Mouse (Mus musculus) skeletal muscle tissue, adult 2 months (tissue): ENCODE measurements around the gene Zhx3.

Experiments used
- DNase-seq: peaks from one replicate; pipeline ENCODE4 v3.0.0-alpha.2; 2012; ENCODE audit warnings: low read depth, low spot score

Zhx3 gene

GRCm38 (mm10) chr2:160760433-160761184 lies 112.2 kb downstream of the Zhx3 start:
- no peak for DNase-seq

DNA sequence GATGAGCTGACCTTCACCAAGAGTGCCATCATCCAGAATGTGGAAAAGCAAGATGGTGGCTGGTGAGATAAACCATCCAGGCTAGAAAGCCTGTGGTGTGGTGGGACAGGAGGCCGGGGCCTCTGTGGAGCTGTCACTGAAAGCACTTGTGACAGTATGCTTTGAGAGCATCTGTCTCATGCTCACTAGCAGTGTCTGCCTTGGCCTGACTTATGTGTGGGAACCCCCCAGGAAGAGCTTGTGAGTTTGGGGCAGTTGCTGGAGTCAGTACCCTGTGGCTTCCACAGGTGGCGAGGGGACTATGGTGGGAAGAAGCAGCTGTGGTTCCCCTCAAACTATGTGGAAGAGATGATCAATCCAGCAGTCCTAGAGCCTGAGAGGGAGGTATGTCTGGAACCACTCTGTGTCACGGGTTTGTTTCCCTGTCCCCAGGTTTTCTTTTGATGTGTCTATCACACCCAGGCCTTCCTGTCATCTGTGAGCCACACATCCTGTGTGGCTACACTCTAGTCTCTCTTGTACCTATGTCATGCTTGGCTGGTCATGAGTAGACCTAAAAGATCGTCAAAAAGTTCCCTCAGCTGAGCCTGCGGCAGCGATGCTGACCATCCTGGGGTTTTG lies 116.1 kb downstream of the Zhx3 start:
- DNase-seq: no peak

GRCm38 (mm10) chr2:160747075-160747474 lies 125.7 kb downstream of the Zhx3 start:
- DNase-seq: no peak

DNA sequence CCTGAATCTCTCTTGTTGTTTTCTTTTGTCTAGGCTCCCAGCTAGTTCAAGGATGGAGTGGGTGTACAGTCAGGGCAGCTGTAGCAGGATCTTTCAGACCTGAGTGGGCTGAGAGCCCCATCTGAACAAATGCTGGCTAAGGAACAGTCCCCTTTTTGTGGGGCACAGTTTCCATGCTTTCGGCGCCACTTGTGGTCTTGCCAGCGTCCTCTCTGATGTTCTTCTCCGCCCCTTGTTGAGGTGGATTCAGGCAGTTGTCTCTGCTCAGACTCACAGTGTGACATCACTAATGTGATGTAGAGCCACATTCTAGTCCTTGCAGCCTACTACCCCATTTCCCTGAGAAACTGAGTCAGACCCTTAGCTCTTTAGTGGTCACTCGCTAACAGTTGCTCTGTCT lies 126.2 kb downstream of the Zhx3 start:
- DNase-seq: no peak

GRCm38 (mm10) chr2:160745497-160745896 lies 127.3 kb downstream of the Zhx3 start:
- no peak for DNase-seq

GRCm38 (mm10) chr2:160744823-160745210 lies 128.0 kb downstream of the Zhx3 start:
- no peak for DNase-seq

DNA sequence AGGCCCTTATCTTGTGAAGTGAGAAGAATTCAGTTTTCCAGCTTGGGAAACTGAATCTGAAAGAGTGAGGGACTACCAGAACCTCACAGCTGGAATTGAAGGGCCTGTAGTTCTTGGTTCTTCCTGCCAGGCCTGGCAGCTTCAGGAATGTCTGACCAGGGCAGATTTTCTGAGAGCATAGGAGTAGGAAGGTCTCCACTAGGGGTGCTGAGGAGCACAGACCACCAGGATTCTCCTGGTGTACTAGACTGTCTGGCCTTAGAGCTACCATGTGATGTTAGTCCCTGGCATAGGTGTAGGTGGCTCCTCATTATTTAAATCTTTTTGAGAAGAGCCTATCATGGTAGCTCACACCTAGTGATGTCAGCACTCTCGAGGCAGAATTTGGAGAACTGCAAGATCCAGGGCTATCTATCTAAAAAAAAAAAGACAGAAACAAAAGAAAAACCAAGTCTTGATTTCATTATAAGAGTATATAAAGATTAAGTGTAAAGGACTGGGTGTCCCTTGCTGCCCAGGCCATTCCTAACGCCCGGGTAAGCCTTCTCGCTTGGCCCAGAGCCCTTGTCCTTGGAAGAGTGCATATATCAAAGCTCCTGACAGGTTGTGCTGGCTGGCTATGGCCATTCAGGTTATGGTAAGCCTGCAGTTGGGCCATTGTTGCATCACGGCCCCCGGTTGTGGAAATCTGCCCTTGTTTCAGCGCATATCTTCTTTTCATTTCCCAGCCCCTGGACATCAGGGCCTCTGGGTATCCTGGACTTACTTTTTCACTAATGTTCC lies 128.6 kb downstream of the Zhx3 start:
- DNase-seq: no peak

DNA sequence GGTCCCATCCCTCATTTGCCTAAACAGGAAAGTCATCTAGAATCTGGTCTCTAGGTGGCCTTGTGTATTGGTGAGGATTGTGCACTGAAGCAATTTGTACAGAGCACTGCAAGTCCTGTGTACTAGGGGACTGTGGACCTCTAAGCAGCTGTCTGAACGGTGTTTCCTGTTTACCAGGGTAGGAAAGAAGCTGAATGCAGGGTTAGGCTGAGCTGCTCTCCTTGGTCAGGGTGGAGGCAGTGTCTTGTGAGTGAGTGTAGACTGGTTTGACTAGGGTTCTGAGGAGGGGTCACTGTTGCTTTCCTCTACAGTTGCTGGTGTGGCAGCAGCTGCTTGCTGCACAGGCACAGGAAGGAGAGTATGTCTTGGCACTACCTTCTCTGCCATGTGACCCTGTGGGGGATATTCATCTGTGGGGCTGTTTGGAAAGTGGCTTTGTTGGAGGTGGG lies 130.6 kb downstream of the Zhx3 start:
- no peak for DNase-seq

- DNase-seq: no peak
Measured at GRCm38 (mm10) chr2:160741580-160741979, 131.2 kb downstream of the Zhx3 start.

DNA sequence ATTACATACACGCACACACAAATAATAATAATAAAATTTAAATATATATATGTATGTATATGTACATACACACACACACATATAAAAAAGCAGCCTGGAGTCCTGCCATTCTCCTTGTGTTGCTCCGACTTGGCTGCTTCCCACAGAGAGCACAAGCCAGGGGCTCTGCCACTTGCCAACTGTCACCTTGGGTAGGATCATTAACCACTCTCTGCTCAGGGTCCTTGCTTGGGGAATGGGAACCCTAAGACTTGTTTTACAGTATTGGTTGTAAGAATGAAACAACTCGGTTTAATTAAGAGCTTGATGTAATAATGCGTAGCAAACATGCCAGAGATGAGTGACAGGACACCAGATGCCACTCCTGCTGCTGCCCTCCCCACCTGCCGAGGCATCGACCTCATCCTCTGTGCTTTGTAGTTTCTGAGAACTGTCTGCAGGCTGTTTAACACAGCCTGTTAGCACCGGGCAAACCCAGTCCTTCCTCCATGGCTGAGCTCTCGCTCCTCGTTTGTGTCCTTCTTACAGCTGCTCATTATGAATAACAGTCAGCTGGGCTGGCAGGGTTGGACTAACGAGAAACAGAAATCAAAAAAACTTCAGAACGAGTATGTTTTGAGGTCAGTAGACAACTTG lies 132.2 kb downstream of the Zhx3 start:
- no peak for DNase-seq

GRCm38 (mm10) chr2:160739647-160740356 lies 133.0 kb downstream of the Zhx3 start:
- DNase-seq: no peak

DNA sequence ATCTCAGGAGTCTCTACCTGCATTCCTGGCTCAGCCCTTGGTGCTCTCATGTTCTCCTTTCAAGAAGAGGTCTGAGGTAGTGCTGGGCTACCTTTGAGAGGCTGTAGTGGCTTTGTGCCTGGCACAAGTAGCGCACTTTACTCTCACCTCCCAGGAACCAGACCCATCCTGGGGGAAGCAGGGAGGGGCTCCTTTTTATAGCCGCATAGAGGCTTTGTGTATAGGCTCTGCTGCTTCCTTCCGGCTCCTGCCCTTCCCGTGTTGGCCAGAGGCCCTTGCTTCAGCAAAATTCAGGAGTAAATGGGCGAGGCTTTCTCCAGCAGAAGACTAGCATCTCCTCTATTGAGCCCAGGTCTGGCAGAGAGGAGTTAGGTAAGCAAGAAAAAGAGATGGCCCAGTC lies 134.4 kb downstream of the Zhx3 start:
- DNase-seq: no peak

DNA sequence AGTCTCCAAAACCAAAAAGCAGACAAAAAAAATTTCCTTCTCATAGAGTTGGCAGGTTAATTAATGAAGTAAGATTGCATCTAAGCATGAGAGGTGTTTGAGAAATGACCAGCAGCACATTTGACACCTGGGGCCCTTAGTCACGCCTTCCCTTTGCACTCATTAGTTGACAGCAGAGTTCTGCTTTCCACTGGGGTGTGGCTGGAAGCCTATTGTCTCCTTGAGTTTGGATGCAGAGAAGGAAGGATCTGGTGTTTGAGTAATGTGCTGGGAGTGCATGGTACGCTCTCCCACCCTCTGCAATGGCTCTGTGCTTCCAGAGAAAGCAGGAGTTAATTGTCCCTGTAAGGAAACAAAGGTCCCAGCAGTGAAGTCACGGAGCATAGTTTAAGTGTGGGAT lies 136.3 kb downstream of the Zhx3 start:
- DNase-seq: no peak

- DNase-seq: no peak
Measured at GRCm38 (mm10) chr2:160735706-160736310, 137.0 kb downstream of the Zhx3 start.

GRCm38 (mm10) chr2:160734331-160734730 lies 138.5 kb downstream of the Zhx3 start:
- no peak for DNase-seq

DNA sequence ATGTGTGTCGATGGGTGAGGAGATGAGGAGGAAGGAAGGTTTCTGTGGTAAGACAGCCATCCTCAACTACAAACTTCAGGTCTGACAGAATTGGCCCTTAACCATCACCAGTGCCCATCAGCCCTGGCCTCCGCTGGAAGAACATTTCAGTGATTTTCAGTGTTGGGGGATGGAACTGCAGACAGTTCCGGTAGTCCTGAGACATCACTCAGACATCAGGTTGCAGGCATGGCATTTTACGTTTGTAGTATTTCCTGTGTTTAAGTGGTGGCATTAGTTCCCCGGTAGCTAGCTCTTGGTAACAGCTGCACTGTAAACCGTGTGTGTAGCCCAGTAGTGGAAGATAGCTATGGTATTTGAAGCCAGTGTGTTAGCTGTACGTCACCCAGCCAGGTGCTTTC lies 139.7 kb downstream of the Zhx3 start:
- DNase-seq: no peak

DNA sequence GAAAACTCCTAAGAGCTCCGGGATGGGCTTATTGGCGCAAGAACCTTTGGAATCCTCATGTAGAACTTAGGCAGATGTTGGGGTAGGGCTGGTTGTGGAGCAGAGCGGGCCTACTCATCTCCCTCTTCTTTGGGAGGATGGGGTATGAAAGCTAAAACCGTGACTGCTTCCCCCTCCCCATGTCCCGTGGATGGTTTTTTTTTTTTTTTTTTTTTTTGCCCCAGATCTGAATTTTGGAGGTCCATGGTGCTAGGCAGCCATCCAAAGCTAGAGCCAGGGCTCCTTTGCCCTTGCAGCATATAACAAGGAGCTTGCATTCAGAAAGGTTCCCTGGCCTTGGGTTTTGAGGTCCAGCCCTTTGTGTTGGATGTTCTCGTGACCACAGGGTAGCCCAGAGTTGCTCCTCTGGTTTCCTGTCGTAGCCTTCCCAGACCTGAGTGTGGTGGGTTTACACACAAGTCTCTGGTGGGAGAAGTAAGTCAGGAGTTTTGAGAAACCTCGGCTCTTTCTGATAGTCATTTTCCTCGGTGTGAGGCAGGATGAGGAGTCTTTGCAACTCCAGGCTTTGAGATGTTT lies 140.3 kb downstream of the Zhx3 start:
- no peak for DNase-seq

DNA sequence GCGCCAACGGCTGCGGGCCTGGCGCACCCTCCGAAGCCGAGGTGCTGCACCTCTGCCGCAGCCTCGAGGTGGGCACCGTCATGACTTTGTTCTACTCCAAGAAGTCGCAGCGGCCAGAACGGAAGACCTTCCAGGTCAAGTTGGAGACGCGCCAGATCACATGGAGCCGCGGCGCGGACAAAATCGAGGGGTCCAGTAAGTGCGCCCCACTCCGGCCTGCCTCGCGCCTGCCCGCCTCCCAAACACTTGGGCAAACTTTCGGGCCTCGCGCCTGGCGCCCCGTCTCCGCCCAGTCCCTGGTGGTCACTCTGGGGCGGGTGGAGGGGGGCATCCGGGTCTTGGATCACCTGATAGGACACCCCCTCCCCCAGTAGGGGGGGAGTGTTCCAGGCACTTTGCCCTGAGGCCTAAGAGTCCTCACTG lies 140.9 kb downstream of the Zhx3 start:
- peak; percentile 53 for DNase-seq

GRCm38 (mm10) chr2:160731117-160731838 lies 141.5 kb downstream of the Zhx3 start, which contains the start of gene Plcg1:
TSS of gene Plcg1 (plus strand) at chr2:160731300.
- DNase-seq: peak; percentile 84

GRCm38 (mm10) chr2:160730797-160731116 lies 142.0 kb downstream of the Zhx3 start:
- DNase-seq: no peak
